Mouse (Mus musculus) layer of hippocampus, adult 18-20 months (tissue): ENCODE data around the gene Gata3. TPM values are rescaled to one million over a fixed set of nuclear protein-coding genes. Genes with fewer than 3 reads are reported as not detected.

ENCODE experiments used
- DNase-seq, 2 experiments: peaks; one replicate each; pipeline ENCODE4 v3.0.0; 2022; ENCODE audit warnings: low spot score in 2 of 2
- total RNA-seq, 2 experiments: library from RNA; stranded (reverse); gene quantifications; 2 replicates each; pipeline ENCODE4 v1.2.3; 2021

The Gata3 gene
- total RNA-seq, 2 experiments from 2014 or later, result not detected

DNA sequence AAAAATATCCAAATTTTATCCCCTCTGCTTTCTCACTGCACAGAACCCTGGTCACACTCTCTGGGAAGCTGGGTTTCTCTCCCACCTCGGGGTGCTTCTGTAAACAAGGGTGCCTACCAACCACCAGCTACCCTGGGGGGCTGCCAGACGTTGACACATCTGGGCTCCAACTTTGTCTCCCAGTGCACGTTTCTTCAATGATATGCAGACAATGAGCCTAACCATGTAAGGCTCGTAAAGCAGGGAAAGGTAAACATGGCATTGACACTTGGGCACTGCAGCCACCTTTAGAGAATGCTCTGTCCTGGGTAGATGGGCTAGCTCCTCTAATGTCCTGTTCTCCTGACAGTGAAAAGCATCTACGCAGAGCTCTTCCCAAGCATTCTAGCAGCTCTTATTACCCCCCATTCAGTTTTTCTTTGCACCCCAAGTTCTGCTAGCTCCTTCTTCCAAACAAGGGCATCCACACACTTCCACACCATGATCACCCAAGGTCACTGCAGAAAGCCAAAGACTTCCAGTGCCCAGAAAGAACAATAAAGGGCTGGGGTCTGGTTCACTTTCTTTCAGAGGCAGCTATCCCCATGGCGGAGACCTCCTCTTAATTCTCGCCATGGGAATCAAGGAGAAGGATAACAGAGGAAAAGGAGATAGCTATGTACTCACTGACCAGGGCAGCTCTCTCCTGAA is 2.8 kb downstream of the Gata3 start:
- DNase-seq, result no peak

DNA sequence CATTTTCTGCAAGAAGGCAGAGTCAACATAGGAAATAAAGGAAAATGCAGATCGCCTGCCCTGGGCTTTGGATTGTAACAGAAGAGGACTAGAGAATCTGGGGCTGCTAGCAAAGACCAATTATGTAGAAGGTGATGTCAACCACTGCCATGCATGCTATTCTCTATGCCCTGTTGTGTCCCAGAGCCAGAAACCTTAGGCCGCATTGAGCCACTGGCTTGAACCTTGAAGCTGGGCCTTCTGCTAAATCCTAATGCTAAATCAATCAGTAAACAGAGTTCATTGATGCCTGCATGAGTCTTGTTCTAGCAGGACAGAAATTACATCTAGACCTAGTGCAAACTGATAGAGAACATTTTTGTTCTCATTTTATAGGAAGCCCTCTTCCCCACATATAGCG is 3.8 kb downstream of the Gata3 start:
- no peak for DNase-seq

DNA sequence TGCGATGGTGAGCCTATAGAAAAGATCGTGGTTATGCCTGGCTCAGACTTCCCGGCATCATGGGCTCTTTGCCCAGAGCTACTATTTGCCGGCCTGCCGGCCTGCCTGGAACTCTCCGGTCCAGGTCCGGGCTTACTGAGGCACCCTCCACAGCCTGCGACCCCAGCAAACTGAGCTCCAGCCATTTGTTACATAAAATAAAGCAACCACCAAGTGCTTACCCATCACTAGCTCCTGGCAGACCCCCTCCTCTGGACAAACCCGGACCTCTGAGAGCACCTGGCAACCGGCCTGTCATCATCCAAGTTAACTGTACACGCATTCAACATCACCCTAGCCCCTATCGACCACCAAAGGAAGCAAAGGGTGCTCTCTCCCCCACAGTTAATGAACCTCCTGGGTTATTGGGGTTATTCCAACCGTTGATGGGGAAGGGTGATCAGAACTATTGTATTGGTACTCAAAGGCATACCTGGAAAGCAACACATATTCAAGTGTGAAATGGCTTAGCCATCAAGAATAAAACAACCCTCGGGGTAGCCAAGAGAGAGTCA is 4.5 kb downstream of the Gata3 start:
- DNase-seq, result no peak

DNA sequence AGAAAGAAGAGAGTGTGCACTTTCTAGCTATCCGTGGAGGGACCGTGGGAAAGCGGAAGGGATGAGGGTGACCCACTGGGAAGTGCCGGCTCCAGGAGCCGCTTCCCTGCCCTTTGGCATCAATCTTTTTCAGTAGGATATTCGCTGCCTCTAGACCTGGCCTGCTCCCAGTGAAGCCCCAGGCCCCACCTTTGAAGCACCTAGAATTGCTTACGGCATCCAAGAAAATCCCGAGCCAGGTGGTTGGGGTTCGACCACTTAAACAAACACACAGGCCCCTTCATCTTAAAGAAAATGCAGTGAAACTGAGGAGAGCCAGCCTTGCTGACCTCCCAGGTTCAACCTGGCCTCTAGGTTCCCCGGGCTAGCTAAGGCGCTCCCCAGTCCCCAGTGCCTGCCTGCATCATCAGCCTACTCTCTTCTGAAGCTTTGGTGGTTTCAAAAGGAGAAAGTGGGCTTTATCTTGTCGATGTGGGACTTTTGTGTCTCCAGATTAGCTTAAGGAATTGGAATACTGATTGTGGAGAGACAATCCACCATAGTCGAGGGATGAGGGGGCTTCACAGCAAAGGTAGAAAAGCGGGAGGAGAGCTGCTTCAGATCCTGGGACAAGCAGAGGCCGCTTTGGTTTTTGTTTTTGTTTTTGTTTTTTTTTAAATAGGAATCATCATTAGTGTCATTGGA is 5.2 kb downstream of the Gata3 start:
- no peak for DNase-seq

DNA sequence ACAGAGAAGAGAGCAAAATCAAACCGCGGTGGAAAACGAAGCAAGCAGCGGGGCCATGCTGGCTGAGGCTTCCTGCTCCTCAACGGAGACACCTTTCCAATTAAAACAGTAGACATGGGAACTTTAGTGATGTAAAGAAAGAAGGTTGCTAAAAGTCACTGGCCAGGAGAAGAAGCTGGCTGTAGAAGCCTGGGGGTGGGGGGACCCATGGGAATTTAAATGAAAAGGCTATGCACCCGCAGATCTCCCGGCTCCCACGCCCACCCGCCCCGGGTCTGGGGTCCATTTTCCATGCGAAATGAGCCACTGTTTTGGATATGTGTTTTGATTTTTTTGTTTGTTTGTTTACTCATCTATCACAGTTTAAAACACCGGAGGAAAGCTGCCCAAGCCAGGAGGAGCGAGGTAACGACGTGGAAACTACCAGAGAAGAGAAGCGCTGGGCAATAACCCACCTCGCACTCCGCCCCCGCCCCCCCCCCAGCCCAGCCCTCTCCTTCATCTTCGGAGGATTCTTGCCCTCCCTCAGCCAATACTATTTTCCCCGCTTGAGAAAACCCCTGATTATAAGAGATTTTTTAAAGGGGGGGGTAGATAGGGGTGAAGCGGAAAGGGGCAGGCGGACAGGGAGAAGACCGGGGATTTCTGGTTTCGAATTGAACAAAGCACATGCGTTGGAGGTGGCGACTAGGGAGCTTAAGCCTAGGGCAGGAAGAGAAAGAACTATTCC is 5.9 kb downstream of the Gata3 start:
- DNase-seq, result no peak

DNA sequence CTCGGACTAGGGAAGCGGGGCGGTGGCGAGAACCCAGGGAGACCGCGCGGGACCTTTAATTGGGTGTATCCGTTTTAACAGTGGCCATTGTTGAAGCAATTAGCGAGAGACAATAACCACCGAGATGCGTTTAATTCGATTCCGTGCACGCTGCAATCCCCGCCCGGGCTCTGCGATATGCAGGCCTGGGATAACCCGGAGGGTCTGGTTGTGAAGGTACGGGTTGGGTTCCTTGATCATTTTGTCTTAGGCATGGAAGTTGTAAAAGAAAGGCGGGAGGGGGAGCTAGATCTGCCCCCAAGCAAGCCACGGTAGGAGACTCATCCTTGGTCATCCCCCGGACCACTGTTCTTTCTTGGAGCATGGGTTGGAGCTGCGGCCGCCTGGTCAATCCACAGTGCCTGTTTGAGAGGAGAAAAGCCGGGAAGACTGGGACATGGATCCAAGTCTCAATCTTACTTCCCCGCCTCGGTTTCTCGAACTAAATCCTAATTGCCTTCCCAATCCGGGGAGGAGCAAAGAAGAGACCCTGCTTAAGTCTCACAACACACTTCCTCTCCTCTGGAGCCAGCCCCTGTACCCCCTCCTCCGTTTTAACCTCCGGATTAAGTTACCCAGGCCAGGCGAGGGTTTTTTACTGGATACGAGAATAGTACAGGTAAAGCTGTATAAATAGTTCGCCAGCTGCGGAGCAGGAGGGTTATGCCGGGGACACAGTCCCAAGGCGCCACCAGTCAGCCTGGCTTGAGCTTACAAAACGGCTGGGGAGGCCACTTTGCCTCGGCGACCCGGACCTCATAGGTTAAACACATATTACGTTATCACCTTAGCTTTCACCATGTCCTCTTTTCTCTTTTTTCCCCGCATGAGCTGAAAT is 6.7 kb downstream of the Gata3 start:
- no peak for DNase-seq

DNA sequence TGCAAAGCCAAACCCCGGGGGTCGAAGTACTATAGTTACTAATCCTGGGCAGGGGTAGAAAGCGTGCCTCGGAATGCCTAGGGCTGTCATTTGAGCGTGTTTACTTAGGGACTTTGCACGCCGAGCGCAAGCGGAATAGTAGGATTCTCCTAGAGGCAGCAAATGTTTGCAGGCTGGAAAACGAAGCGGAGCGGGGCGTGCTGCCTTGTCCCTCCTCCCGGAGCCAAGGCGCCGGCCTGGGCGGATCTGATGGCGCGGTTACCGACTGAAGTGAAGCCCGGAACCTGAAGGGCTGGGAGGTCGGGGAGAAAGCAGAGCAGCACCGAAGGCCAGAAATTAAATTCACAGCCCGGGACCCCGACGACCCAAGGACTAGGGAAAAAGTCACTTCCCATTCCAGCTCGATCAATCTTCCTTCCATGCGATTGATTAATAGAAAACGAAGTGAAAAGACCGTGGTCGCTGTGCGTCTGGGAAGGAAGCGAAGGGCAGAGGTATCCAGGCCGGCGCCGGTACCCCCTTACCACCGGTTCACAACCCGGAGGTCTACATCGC is 7.4 kb downstream of the Gata3 start:
- no peak for DNase-seq

DNA sequence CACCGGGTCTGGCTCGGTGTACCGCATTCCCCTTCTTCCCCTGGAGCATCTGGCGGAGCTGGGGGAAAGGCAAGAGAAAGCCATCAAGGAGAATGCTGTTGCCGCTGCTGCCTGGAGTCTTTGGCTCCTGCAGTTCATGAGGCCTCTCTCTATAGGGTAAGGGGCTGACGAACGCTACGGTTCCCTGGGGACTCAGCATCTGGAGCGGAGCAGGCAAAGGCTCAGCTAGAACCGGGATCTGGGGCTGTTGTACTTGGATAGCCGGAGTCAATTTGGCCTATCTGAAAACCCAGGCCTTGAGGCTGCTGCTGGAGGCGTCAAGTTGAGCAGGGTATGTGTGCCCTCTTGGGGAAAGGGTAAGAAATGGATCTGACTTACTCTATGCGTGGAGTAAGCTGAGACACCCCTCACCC is 8.2 kb downstream of the Gata3 start:
- no peak for DNase-seq

DNA sequence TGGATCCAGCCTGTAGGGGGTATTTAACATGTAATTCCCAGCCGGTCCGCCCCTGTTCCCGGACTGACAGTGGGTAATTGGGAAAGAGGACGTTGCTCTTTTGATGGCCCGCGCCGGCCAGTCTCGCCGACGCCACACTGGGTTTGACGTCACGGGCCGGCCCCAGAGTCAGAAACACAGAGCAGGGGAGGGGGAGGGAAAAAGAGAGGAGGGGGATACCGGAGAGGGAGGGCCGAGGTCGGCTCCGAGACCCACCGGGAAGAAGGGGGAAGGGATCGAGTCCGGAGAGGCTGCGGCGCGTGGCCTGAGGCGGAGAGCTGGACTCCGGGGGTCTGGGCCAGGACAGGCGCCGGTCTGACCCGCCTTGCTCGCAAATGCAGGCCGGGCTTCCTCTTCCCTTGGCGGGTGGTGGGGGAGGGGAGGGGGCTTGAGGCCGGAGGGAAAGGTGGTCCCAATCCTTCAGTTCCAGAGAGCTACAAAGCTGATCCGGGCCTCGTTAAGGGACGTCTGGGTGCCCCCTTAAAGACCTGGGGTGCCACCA is 8.7 kb downstream of the Gata3 start, which contains the start of gene 4930412O13Rik:
Gene 4930412O13Rik, plus strand, starts transcription at position 202 of the 541 bp plus-strand sequence.
- DNase-seq, result no peak

DNA sequence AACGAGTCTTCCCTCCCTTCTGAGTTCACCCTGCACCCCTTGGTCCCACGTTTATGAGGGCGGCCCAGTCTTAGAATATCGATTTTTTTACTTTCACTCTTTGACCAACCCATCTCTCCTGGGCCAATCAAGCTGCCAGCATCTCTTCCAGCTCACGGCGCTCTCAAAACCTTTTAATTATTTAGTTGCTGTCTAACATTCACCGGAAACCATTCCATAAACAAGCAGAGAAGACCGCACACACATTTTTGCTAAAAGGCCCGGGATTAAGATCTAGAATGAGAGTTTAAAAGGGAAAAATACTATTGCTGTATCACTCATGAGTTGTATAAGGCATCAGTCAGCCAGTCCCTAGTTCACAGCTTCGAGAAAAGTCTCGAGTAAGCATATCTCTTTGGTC is 9.6 kb downstream of the Gata3 start:
- no peak for DNase-seq

DNA sequence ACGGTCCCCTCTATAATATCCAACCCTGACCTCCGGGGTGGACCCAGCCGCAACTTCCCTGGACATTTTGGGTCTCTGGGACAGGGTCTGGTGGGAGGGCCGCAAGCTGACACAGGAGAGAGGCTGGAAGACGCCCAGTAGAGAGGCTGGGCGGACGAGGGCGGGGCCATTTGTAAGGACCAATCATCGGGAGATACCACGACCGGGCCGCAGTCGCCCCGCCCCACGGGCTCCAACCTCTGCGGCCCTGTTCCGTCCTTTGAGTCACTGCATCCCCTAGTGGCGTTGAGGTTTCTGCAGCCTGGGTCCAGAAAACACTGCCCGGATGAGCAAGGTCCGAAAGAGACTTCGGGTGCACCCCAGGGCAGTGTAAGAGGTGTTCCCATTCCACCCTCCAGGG is 10.3 kb downstream of the Gata3 start:
- no peak for DNase-seq

DNA sequence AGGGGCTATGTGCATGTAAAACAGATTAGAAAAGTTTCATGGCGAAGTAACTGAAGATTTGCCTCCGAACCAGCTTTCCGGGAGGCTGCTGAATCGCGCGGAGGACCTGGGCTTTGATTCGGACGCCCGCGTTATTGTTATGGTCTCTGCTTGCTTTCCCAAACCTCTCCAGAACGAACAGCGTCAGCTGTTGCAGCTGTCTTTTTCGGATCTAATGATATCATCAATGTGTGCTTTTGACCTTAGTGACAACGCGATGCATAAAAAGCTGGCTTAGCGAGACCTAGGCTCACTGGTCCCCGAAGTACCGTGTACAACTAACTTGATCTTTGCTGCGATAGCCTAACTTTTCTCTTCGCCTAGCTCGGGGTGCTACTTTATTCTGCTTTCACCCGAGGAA is 10.7 kb downstream of the Gata3 start:
- no peak for DNase-seq

DNA sequence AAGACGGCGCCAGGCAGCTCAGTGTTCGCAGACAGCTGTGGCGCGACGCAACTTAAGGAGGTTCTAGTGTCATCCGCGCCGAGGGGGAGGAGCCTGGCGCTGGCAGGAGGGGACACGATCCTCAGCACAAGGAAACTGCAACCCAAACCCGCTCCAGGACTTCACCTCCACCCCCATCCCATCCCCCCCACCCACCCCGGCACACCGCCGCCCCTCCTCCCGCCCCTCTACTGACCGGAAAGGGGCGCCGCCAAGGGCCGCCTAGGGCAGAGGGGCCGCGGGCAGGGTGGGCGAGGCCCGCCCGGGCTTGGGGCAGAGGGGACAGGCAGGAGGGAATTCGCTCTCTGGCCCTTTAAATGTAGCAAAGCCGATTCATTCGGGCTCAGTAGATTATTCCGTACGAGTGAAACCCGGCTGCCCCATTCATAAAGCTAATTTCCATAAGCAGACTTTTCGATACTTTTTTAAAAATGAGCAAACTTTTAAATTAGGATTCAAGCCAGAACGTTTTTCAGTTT is 11.2 kb downstream of the Gata3 start:
- DNase-seq, result no peak

DNA sequence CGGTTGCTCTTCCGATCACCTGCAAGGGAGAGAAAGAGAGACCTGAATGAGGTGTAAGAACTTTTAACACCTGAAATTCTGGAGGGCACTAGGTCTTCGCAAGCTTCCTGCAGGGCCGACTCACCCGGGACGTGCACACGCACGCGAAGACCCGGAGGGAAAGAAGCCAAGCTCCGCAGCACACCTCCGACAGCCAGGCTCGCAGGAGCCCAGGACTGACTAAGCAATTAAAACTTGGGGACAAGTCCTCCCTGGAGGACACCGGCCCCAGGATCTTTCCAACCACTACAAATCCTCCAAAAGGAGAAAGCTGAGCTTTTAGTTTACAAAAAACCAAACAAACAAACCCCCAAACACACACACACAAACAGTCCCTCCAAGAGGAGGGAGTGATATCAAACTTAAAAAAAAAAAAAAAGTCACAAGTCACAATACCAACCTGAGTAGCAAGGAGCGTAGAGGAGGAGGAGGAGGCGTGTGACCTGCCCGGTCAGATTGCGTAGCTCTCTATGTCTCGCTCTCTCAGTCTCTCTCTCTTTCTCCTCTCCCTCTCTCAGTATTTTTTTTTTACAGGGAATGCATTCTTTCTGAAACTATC is 11.8 kb downstream of the Gata3 start:
- no peak for DNase-seq

DNA sequence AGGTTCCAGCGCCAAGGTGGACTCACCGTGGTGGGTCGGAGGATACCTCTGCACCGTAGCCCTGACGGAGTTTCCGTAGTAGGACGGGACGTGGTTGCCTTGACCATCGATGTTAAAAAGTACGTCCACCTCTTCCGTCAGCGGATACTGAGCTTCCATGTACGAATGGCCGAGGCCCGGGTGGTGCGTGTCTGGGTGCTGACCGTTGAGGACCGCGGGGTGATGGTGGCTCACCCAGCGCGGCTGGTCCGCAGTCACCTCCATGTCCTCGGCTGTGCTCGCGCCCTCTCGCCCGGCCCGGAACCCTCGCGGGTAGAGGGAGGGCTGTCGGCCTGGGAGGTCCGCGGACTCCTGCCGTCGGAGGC is 12.5 kb downstream of the Gata3 start:
- no peak for DNase-seq

DNA sequence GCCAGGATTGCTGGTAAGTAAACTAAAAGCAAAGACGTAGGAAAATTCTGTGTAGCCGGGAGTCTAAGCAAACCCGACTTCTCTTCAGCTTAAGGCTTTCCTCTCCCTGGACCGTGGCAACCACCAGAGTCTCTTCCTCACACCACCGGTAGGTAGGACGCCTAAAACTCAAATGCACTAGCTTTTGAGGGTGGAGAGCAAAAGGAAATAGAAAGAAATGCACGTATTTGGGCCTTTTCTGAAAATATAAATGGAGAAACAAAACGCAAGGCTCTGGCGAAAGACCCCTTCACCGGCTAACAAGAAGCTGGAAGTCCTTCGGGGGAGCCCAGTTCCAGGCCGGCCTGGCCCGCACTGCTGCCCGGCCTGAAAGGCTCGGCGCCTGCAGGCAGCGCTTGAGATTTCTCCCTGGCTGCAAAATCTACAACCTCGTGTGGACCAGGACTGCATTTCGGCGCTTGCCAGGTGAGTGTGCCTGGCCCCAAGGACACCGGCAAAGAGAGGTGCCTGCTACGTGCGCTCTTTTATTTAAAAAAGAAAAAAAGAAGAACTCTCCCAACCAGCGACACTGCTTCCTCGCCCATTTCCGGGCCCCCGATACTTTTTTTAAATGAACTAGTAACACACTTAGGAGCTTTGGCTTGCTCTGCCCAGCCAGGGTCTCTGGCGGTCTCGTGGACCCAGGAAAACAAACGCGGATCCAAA is 13.1 kb downstream of the Gata3 start:
- no peak for DNase-seq

DNA sequence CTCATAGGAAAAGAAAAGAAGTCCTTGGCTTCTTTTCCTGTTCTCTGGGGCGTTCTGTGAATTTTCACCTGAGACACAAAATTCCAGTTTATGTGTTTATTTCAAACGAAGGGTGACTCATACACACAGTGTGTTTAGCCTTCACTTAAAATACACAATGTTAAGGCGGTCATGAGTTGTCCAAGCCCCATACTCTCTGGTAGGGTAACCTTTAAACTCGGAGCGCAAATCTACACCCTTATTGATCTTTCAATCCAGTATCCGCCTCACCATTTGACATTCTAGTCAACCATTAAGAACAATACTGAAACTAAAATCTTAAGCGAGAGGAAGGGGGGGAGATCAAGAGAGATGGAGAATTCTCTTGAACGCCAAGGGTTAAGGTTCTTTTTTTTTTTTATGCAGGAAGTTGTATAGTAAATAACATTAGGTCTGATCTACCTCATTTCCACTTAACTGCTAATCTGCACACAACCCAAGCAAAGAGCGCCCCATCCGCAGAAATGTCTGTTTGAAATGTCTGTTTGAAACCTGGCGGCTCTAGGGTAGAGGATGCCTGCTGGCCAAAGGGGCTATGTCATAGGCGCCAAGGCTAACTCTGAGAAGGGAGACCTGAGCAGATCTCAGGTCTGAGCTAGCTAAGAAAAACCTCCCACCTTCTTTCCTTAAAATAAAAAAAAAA is 14.0 kb downstream of the Gata3 start:
- DNase-seq, result no peak

DNA sequence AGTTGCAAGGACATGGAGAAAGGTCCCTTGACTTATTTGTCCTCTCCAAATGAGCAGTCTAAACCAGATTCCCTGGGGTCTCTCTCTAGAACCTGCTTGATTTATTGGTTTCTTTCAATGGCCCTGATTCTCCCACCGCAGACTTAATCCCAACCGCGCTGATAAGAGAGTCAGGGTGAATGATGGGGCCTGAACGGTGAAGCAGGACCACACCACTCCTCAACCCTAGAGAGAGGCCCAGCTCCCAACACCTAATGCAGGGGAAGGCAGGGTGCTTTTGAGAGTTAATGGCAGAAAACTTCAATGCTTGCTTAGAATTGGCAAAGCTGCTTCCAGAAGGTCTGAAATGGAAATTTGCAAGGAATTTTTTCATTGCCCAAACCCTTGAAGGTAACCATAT is 14.6 kb downstream of the Gata3 start:
- no peak for DNase-seq
